8 mouse cellular contexts compared by ENCODE assay signal in genomic region chr11:101982981-101983411, GRCm38 (mm10). TPM values are rescaled to one million over a fixed set of nuclear protein-coding genes. Genes with fewer than 3 reads are reported as not detected.
A peak's percentile ranks its signal among the peaks of the same experiment; 100 is the strongest.
DNase-seq lines count a peak whose midpoint lies in the region; ATAC-seq and TF ChIP-seq lines count a peak whose summit lies in the region.

No protein-coding gene starts in this region.

- no peak overlapping the region for H3K9ac ChIP-seq in hindbrain, embryonic 11.5 days (ENCODE audit: low read depth, low read length)
- H3K9ac ChIP-seq in embryonic facial prominence, embryonic 14.5 days (ENCODE audit: low read depth, low read length), result no peak overlapping the region
- no peak overlapping the region for H3K9ac ChIP-seq in intestine, postnatal 0 days (ENCODE audit: low read depth, low read length)
- H3K9ac ChIP-seq in midbrain, embryonic 14.5 days (replicated peaks; ENCODE audit: low read length), result no peak overlapping the region

- no peak for DNase-seq in hindbrain, embryonic 10.5 days (ENCODE audit: low spot score)
- no peak for DNase-seq in hindbrain, embryonic 11.5 days (ENCODE audit: low spot score)
- no peak for DNase-seq in embryonic facial prominence, embryonic 14.5 days (ENCODE audit: low spot score)
- no peak for DNase-seq in midbrain, embryonic 14.5 days
- DNase-seq in layer of hippocampus, adult 8-10 months (ENCODE audit: low spot score in 2 of 2), result no peak
- no peak for DNase-seq in cerebellum, adult 9-10 months
- no peak for DNase-seq in cerebellum, postnatal 4 days (ENCODE audit: low spot score in 2 of 2)

- TF ChIP-seq CTCF in intestine, postnatal 0 days (IDR thresholded peaks at IDR 0.05; ENCODE audit: low read depth), result no peak

- H3K4me1 ChIP-seq in hindbrain, embryonic 10.5 days (replicated peaks), result peaks cover 65% of the 10 kb centered on the region
- H3K4me1 ChIP-seq in hindbrain, embryonic 11.5 days (replicated peaks; ENCODE audit: control insufficient read depth, insufficient read depth, low read length), result no peaks in the 10 kb centered on the region
- H3K4me1 ChIP-seq in embryonic facial prominence, embryonic 14.5 days (ENCODE audit: control insufficient read depth, insufficient read depth, low read length), result peaks cover 4% of the 10 kb centered on the region
- H3K4me1 ChIP-seq in intestine, postnatal 0 days (replicated peaks; ENCODE audit: control insufficient read depth, insufficient read depth, low read length), result peaks cover 5% of the 10 kb centered on the region; the same call in 1 of the 2 replicates
- H3K4me1 ChIP-seq in midbrain, embryonic 14.5 days (ENCODE audit: control insufficient read depth, insufficient read depth, low read length), result peaks cover 14% of the 10 kb centered on the region

- no peaks in the 10 kb centered on the region for H3K9me3 ChIP-seq in hindbrain, embryonic 10.5 days
- no peaks in the 10 kb centered on the region for H3K9me3 ChIP-seq in hindbrain, embryonic 11.5 days (ENCODE audit: control insufficient read depth, low read length)
- no peaks in the 10 kb centered on the region for H3K9me3 ChIP-seq in embryonic facial prominence, embryonic 14.5 days (ENCODE audit: control insufficient read depth, low read length)
- H3K9me3 ChIP-seq in intestine, postnatal 0 days (ENCODE audit: control insufficient read depth), result no peaks in the 10 kb centered on the region
- H3K9me3 ChIP-seq in midbrain, embryonic 14.5 days (ENCODE audit: control insufficient read depth, low read length), result no peaks in the 10 kb centered on the region

- no peak overlapping the region for H3K4me3 ChIP-seq in hindbrain, embryonic 10.5 days
- no peak overlapping the region for H3K4me3 ChIP-seq in hindbrain, embryonic 11.5 days (ENCODE audit: low read depth, low read length)
- H3K4me3 ChIP-seq in embryonic facial prominence, embryonic 14.5 days (ENCODE audit: low read depth, low read length), result no peak overlapping the region
- 0 out of 2 replicates have a peak overlapping the region, but pooled peaks have one; percentile 51 for H3K4me3 ChIP-seq in intestine, postnatal 0 days (ENCODE audit: low read depth, low read length)
- H3K4me3 ChIP-seq in midbrain, embryonic 14.5 days (replicated peaks; ENCODE audit: low read depth, low read length), result no peak overlapping the region

- no peak overlapping the region for H3K4me2 ChIP-seq in hindbrain, embryonic 11.5 days (replicated peaks; ENCODE audit: low read depth, low read length)
- peak overlapping the region; percentile 92 for H3K4me2 ChIP-seq in embryonic facial prominence, embryonic 14.5 days (ENCODE audit: low read depth, low read length)
- H3K4me2 ChIP-seq in intestine, postnatal 0 days (replicated peaks; ENCODE audit: low read depth), result peak overlapping the region; percentile 92; the same call in 1 of the 2 replicates
- H3K4me2 ChIP-seq in midbrain, embryonic 14.5 days (ENCODE audit: low read length), result peak overlapping the region; percentile 99

- 57% methylated on average over 6 of the region's 6 CpGs for WGBS in hindbrain, embryonic 10.5 days
- whole genome bisulfite sequencing in hindbrain, embryonic 11.5 days, result 52% methylated on average over 6 of the region's 6 CpGs
- WGBS in embryonic facial prominence, embryonic 14.5 days, result 60% methylated on average over 6 of the region's 6 CpGs
- WGBS in intestine, postnatal 0 days, result 71% methylated on average over 6 of the region's 6 CpGs
- WGBS in midbrain, embryonic 14.5 days, result 65% methylated on average over 6 of the region's 6 CpGs

- no peak for ATAC-seq in hindbrain, embryonic 11.5 days (ENCODE audit: low FRiP score)
- ATAC-seq in embryonic facial prominence, embryonic 14.5 days (ENCODE audit: low read depth), result no peak
- ATAC-seq in intestine, postnatal 0 days, result no peak
- no peak for ATAC-seq in midbrain, embryonic 14.5 days (ENCODE audit: low FRiP score, low TSS enrichment)

- peaks cover 18% of the 10 kb centered on the region for H3K27me3 ChIP-seq in hindbrain, embryonic 10.5 days (ENCODE audit: insufficient read depth, poor library complexity, severe bottlenecking)
- H3K27me3 ChIP-seq in hindbrain, embryonic 11.5 days (ENCODE audit: control insufficient read depth, insufficient read depth, low read length), result no peaks in the 10 kb centered on the region; the same call in 1 of the 2 replicates
- peaks cover 3% of the 10 kb centered on the region; the same call in 1 of the 2 replicates for H3K27me3 ChIP-seq in embryonic facial prominence, embryonic 14.5 days (replicated peaks; ENCODE audit: control insufficient read depth, insufficient read depth, low read length)
- no peaks in the 10 kb centered on the region for H3K27me3 ChIP-seq in intestine, postnatal 0 days (replicated peaks; ENCODE audit: control insufficient read depth, insufficient read depth, low read length)
- H3K27me3 ChIP-seq in midbrain, embryonic 14.5 days (ENCODE audit: control insufficient read depth, insufficient read depth, low read length), result no peaks in the 10 kb centered on the region

- peaks cover 6% of the 10 kb centered on the region for H3K36me3 ChIP-seq in hindbrain, embryonic 10.5 days
- H3K36me3 ChIP-seq in hindbrain, embryonic 11.5 days (ENCODE audit: control insufficient read depth, insufficient read depth, low read length), result no peaks in the 10 kb centered on the region
- 0 out of 2 replicates have a peak, but pooled peaks cover 8% of the 10 kb centered on the region for H3K36me3 ChIP-seq in embryonic facial prominence, embryonic 14.5 days (ENCODE audit: control insufficient read depth, insufficient read depth, low read length)
- H3K36me3 ChIP-seq in intestine, postnatal 0 days (ENCODE audit: control insufficient read depth, insufficient read depth), result peaks cover 30% of the 10 kb centered on the region; the same call in 1 of the 2 replicates
- no peaks in the 10 kb centered on the region for H3K36me3 ChIP-seq in midbrain, embryonic 14.5 days (ENCODE audit: control insufficient read depth, insufficient read depth, low read length)

- peak overlapping the region; percentile 14 for H3K27ac ChIP-seq in hindbrain, embryonic 10.5 days
- no peak overlapping the region for H3K27ac ChIP-seq in hindbrain, embryonic 11.5 days (ENCODE audit: low read depth, low read length)
- peak overlapping the region; percentile 55; the same call in 1 of the 2 replicates for H3K27ac ChIP-seq in embryonic facial prominence, embryonic 14.5 days (replicated peaks; ENCODE audit: low read depth, low read length)
- H3K27ac ChIP-seq in intestine, postnatal 0 days (ENCODE audit: low read depth, low read length), result peak overlapping the region; percentile 41; the same call in 1 of the 2 replicates
- no peak overlapping the region for H3K27ac ChIP-seq in midbrain, embryonic 14.5 days (replicated peaks; ENCODE audit: low read depth, low read length)

RNA-seq across cellular contexts. Expression of gene Cfap97d1, which starts 1.1 kb away (rescaled TPM):
- polyA plus RNA-seq in hindbrain, embryonic 10.5 days (2016; fragmentation: Nextera tagmentation; extraction: Ambion mirVana), result not detected in 2 replicates
- polyA plus RNA-seq in hindbrain, embryonic 11.5 days (2014; fragmentation: Nextera tagmentation; extraction: Ambion mirVana), result not detected in 2 replicates
- polyA plus RNA-seq in embryonic facial prominence, embryonic 14.5 days (2014; fragmentation: Nextera tagmentation; extraction: Ambion mirVana), result not detected in 2 replicates
- polyA plus RNA-seq in intestine, postnatal 0 days (2015; fragmentation: Nextera tagmentation; extraction: Ambion mirVana), result not detected in 2 replicates
- polyA plus RNA-seq in midbrain, embryonic 14.5 days (2014; fragmentation: Nextera tagmentation; extraction: Ambion mirVana), result not detected in 2 replicates
- not detected for total RNA-seq in layer of hippocampus, adult 8-10 months (2022)

RNA-seq across cellular contexts. Expression of gene Dusp3, which starts 3.8 kb away (rescaled TPM):
- polyA plus RNA-seq in hindbrain, embryonic 10.5 days (2016; fragmentation: Nextera tagmentation; extraction: Ambion mirVana), result 11.6 and 12.4 TPM in 2 replicates
- polyA plus RNA-seq in hindbrain, embryonic 11.5 days (2014; fragmentation: Nextera tagmentation; extraction: Ambion mirVana), result 11.4 and 12.1 TPM in 2 replicates
- 33.3 and 38.3 TPM in 2 replicates for polyA plus RNA-seq in embryonic facial prominence, embryonic 14.5 days (2014; fragmentation: Nextera tagmentation; extraction: Ambion mirVana)
- 49.9 and 53.5 TPM in 2 replicates for polyA plus RNA-seq in intestine, postnatal 0 days (2015; fragmentation: Nextera tagmentation; extraction: Ambion mirVana)
- polyA plus RNA-seq in midbrain, embryonic 14.5 days (2014; fragmentation: Nextera tagmentation; extraction: Ambion mirVana), result 16.5 and 17.2 TPM in 2 replicates
- 100 to 1,000 TPM; 151 to 190 (median 164) TPM for total RNA-seq in layer of hippocampus, adult 8-10 months (2022)

RNA-seq across cellular contexts. Expression of gene Sost, which starts 16.2 kb away (rescaled TPM):
- 1.1 and 1.3 TPM in 2 replicates for polyA plus RNA-seq in hindbrain, embryonic 10.5 days (2016; fragmentation: Nextera tagmentation; extraction: Ambion mirVana)
- 0.11 and 0.31 TPM in 2 replicates for polyA plus RNA-seq in hindbrain, embryonic 11.5 days (2014; fragmentation: Nextera tagmentation; extraction: Ambion mirVana)
- not detected in 2 replicates for polyA plus RNA-seq in embryonic facial prominence, embryonic 14.5 days (2014; fragmentation: Nextera tagmentation; extraction: Ambion mirVana)
- polyA plus RNA-seq in intestine, postnatal 0 days (2015; fragmentation: Nextera tagmentation; extraction: Ambion mirVana), result not detected in 2 replicates
- not detected in 2 replicates for polyA plus RNA-seq in midbrain, embryonic 14.5 days (2014; fragmentation: Nextera tagmentation; extraction: Ambion mirVana)
- total RNA-seq in layer of hippocampus, adult 8-10 months (2022), result under 1 TPM in 1 of 4 experiments, not detected in 3; 0.22 TPM

RNA-seq across cellular contexts. Expression of gene Mpp3, which starts 45.3 kb away (rescaled TPM):
- 14.4 and 27.4 TPM in 2 replicates for polyA plus RNA-seq in hindbrain, embryonic 10.5 days (2016; fragmentation: Nextera tagmentation; extraction: Ambion mirVana)
- 23.3 and 26.5 TPM in 2 replicates for polyA plus RNA-seq in hindbrain, embryonic 11.5 days (2014; fragmentation: Nextera tagmentation; extraction: Ambion mirVana)
- polyA plus RNA-seq in embryonic facial prominence, embryonic 14.5 days (2014; fragmentation: Nextera tagmentation; extraction: Ambion mirVana), result 6.3 and 6.4 TPM in 2 replicates
- 8.1 and 8.6 TPM in 2 replicates for polyA plus RNA-seq in intestine, postnatal 0 days (2015; fragmentation: Nextera tagmentation; extraction: Ambion mirVana)
- polyA plus RNA-seq in midbrain, embryonic 14.5 days (2014; fragmentation: Nextera tagmentation; extraction: Ambion mirVana), result 45.4 and 54.2 TPM in 2 replicates
- total RNA-seq in layer of hippocampus, adult 8-10 months (2022), result 100 to 1,000 TPM in 1 of 4 experiments, 10 to 100 TPM in 3; 88.8 to 102 (median 95.8) TPM

RNA-seq across cellular contexts. Expression of gene Cd300lg, which starts 58.3 kb away (rescaled TPM):
- polyA plus RNA-seq in hindbrain, embryonic 10.5 days (2016; fragmentation: Nextera tagmentation; extraction: Ambion mirVana), result 0.12 and 0.35 TPM in 2 replicates
- 0.09 and 0.13 TPM in 2 replicates for polyA plus RNA-seq in hindbrain, embryonic 11.5 days (2014; fragmentation: Nextera tagmentation; extraction: Ambion mirVana)
- polyA plus RNA-seq in embryonic facial prominence, embryonic 14.5 days (2014; fragmentation: Nextera tagmentation; extraction: Ambion mirVana), result 0.70 and 0.85 TPM in 2 replicates
- polyA plus RNA-seq in intestine, postnatal 0 days (2015; fragmentation: Nextera tagmentation; extraction: Ambion mirVana), result 5.4 and 5.6 TPM in 2 replicates
- polyA plus RNA-seq in midbrain, embryonic 14.5 days (2014; fragmentation: Nextera tagmentation; extraction: Ambion mirVana), result 0.15 and 0.17 TPM in 2 replicates
- not detected for total RNA-seq in layer of hippocampus, adult 8-10 months (2022)

Comparison
In these comparisons a context has a peak if more than half of its experiments do, and no peak if none do; other contexts are left out.
1. H3K27ac ChIP-seq: peak in hindbrain, embryonic 10.5 days (single experiment), embryonic facial prominence, embryonic 14.5 days (single experiment) and intestine, postnatal 0 days (single experiment); none in hindbrain, embryonic 11.5 days (single experiment) and midbrain, embryonic 14.5 days (single experiment).